25 mouse cellular contexts compared by ENCODE assay signal in the genomic region with DNA sequence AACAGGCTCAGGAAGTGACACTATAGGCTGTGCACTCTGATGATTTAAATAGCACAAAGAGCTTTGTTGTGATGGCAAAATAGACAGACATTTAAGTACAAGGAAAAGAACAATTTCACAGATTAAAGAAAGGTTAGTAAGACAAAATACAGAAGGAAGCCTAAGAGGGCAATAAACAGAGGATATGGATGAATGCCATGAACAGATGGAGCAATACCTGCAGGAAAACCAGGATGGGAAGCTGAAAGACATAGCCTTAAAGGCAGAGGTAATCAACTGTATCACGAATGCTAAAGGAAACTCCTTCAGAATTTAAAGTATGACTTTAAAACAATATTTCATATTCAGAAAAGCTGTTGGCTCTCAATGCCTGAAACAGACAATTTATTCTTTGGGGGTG.
"Had no signal": no experiment of that assay in that cellular context is flagged by ENCODE, and none has a peak within 500 bp of the region (broad histone marks: within the 10 kb centered on the region; RNA-seq: fewer than 3 reads in every experiment).

No protein-coding gene starts in this region.

- DNase-seq: gastrocnemius, adult 2 months; gastrocnemius, postnatal 10 days; gastrocnemius, postnatal 25 days; heart, adult 18-20 months; heart, postnatal 10 days; heart, postnatal 4 days; kidney, adult 18-20 months; kidney, adult 8-10 months; kidney, postnatal 14 days; kidney, postnatal 36 days; layer of hippocampus, adult 9-11 months; layer of hippocampus, postnatal 36 days; left cerebral cortex, postnatal 4 days had no signal

- H3K27me3 ChIP-seq: heart, embryonic 12.5 days; hindbrain, embryonic 13.5 days; intestine, embryonic 15.5 days; limb, embryonic 13.5 days; limb, embryonic 15.5 days; liver, embryonic 12.5 days had no signal

- H3K36me3 ChIP-seq: hindbrain, embryonic 10.5 days; hindbrain, embryonic 13.5 days; intestine, embryonic 15.5 days had no signal

- H3K4me1 ChIP-seq: hindbrain, embryonic 13.5 days; intestine, embryonic 15.5 days; limb, embryonic 13.5 days; limb, embryonic 15.5 days had no signal

- H3K9me3 ChIP-seq: heart, embryonic 10.5 days; heart, embryonic 12.5 days; hindbrain, embryonic 10.5 days; hindbrain, embryonic 13.5 days; intestine, embryonic 15.5 days; limb, embryonic 13.5 days; limb, embryonic 15.5 days; liver, embryonic 12.5 days had no signal

- H3K9ac ChIP-seq: heart, embryonic 12.5 days; hindbrain, embryonic 13.5 days; intestine, embryonic 15.5 days; limb, embryonic 13.5 days; limb, embryonic 15.5 days; liver, embryonic 12.5 days; liver, embryonic 14.5 days had no signal

- ATAC-seq: inflammation-experienced regulatory T-cells, adult 6 months; intestine, embryonic 15.5 days; intestine, postnatal 0 days; liver, embryonic 12.5 days had no signal

- H3K27ac ChIP-seq: gastrocnemius, adult 2 months; heart, embryonic 10.5 days; hindbrain, embryonic 10.5 days; hindbrain, embryonic 13.5 days; intestine, embryonic 15.5 days; kidney, postnatal 0 days; limb, embryonic 13.5 days; limb, embryonic 15.5 days; liver, embryonic 12.5 days; liver, embryonic 14.5 days had no signal

- H3K4me2 ChIP-seq: heart, embryonic 12.5 days; hindbrain, embryonic 13.5 days; intestine, embryonic 15.5 days; limb, embryonic 13.5 days; limb, embryonic 15.5 days; liver, embryonic 12.5 days had no signal

- H3K4me3 ChIP-seq: gastrocnemius, adult 2 months; heart, embryonic 10.5 days; heart, embryonic 12.5 days; hindbrain, embryonic 10.5 days; hindbrain, embryonic 13.5 days; intestine, embryonic 15.5 days; limb, embryonic 13.5 days; limb, embryonic 15.5 days; liver, embryonic 12.5 days had no signal
